Mouse (Mus musculus) heart, adult 2 months (tissue): Measurements from ENCODE around the gene Nckap5.

Source experiments
- CTCF ChIP-seq: fragments of 200-600 bp; IDR thresholded peaks from 2 replicates; pipeline ENCODE4 v1.8.1; 2022; ENCODE audit warnings: antibody characterized with exemption, mild to moderate bottlenecking, moderate library complexity
- POLR2A ChIP-seq: fragments of 200-500 bp; IDR thresholded peaks from 2 replicates; pipeline ENCODE4 v1.6.1; 2011; ENCODE audit warnings: mild to moderate bottlenecking, low read depth, low read length, control low read depth; ENCODE audit not compliant: insufficient read depth

DNA sequence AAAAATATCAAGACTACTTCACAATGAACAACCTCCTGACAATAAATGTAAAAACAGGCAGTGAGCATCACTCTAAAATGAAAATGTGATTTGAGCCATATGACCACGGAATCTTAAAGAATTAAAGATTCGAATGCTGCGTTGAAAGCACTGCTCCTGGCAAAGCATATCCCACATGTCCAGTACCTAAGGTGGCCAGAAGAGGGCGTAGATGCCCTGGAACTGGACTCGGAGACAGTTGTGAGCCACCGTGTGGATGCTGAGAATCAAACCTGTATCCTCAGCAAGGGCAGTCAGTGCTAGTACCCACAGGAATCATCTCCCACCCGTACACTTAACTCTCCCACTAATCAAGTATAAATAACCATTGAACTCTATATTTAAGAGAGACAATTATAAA is 333.9 kb downstream of the Nckap5 start:
- no peak for TF ChIP-seq POLR2A
- TF ChIP-seq CTCF = 0 out of 2 replicates have a peak, but pooled peaks have one; percentile 14
